Mouse (Mus musculus) small intestine, adult 2 months (tissue): ENCODE measurements around the gene Toe1. TPM values are rescaled to one million over a fixed set of nuclear protein-coding genes. Genes with fewer than 3 reads are reported as not detected.
A peak's percentile ranks its signal among the peaks of the same experiment; 100 is the strongest.

Experiments
- H3K27ac ChIP-seq: fragments of 200-500 bp; 2 replicates; pipeline ENCODE4 v1.5.1; 2012; ENCODE audit warnings: low read depth, low read length, control low read depth, inconsistent platforms; ENCODE audit not compliant: insufficient read depth
- H3K27me3 ChIP-seq: fragments of 200-500 bp; 2 replicates; pipeline ENCODE4 v1.6.1; 2012; ENCODE audit warnings: mild to moderate bottlenecking, moderate library complexity, low read length, inconsistent platforms; ENCODE audit not compliant: control insufficient read depth, insufficient read depth
- H3K36me3 ChIP-seq: fragments of 200-500 bp; 2 replicates; pipeline ENCODE4 v1.6.1; 2012; ENCODE audit warnings: mild to moderate bottlenecking, low read length, control low read depth, inconsistent platforms; ENCODE audit not compliant: control insufficient read depth, insufficient read depth
- H3K4me1 ChIP-seq: fragments of 200-500 bp; 2 replicates; pipeline ENCODE4 v1.6.1; 2012; ENCODE audit warnings: low read length, inconsistent platforms, mixed read lengths; ENCODE audit not compliant: control insufficient read depth, insufficient read depth, insufficient read length
- H3K4me3 ChIP-seq: fragments of 200-500 bp; 2 replicates; pipeline ENCODE4 v1.5.1; 2012; ENCODE audit warnings: low read depth, mild to moderate bottlenecking, control low read depth, inconsistent platforms, low read length, moderate library complexity
- CTCF ChIP-seq: fragments of 200-500 bp; IDR thresholded peaks from 2 replicates; pipeline ENCODE4 v1.5.1; 2012; ENCODE audit warnings: low read depth, mild to moderate bottlenecking, control low read depth, inconsistent platforms, low read length, moderate library complexity, mixed read lengths; ENCODE audit not compliant: insufficient replicate concordance, insufficient read length; ENCODE audit errors: extremely low read depth
- POLR2A ChIP-seq: fragments of 200-500 bp; IDR thresholded peaks from 2 replicates; pipeline ENCODE4 v1.6.1; 2012; ENCODE audit warnings: low read depth, mild to moderate bottlenecking, control low read depth, inconsistent platforms, low read length, moderate library complexity
- WGBS: fragments of 180-500 bp; shearing (Covaris S2); methylation state at CpG from one replicate; pipeline ENCODE4 v1.1.7; 2018; 5-methylcytosine and 5-hydroxymethylcytosine counted together
- polyA plus RNA-seq: library from polyadenylated mRNA; depleted of rRNA; stranded (reverse); fragments of >200 nt; gene quantifications from 2 replicates; pipeline ENCODE4 v1.2.3, GENCODE M21; 2012

Gene Toe1
- polyA plus RNA-seq, 1 experiment, result 11.6 TPM

- H3K36me3 ChIP-seq, result peaks cover 16% of the 10 kb centered on the region
- 90% methylated on average over 8 of the region's 8 CpGs for WGBS
- H3K27ac ChIP-seq, result no peak overlapping the region
- H3K27me3 ChIP-seq, result no peaks in the 10 kb centered on the region
- no peak overlapping the region for H3K4me3 ChIP-seq
- H3K4me1 ChIP-seq, result peaks cover 8% of the 10 kb centered on the region; the same call in 1 of the 2 replicates
- TF ChIP-seq CTCF (no peak), POLR2A (no peak)
Measured at GRCm38 (mm10) chr4:116792453-116792852, 15.0 kb downstream of the Toe1 start.

- TF ChIP-seq CTCF (no peak), POLR2A (no peak)
- Histone ChIP-seq H3K27me3 (no peaks in the 10 kb centered on the region), H3K27ac (no peak overlapping the region), H3K4me1 (no peaks in the 10 kb centered on the region), H3K4me3 (no peak overlapping the region), H3K36me3 (peaks cover 14% of the 10 kb centered on the region)
- WGBS, result 18% methylated on average over 3 of the region's 3 CpGs
Measured at GRCm38 (mm10) chr4:116788956-116789355, 18.5 kb downstream of the Toe1 start.

- H3K36me3 ChIP-seq, result peaks cover 8% of the 10 kb centered on the region
- WGBS, result 50% methylated on average over 7 of the region's 7 CpGs
- no peak for TF ChIP-seq POLR2A
- no peak for TF ChIP-seq CTCF
- H3K27me3 ChIP-seq, result no peaks in the 10 kb centered on the region
- no peaks in the 10 kb centered on the region for H3K4me1 ChIP-seq
- no peak overlapping the region for H3K4me3 ChIP-seq
- H3K27ac ChIP-seq, result no peak overlapping the region
Measured at GRCm38 (mm10) chr4:116787985-116788760, 19.3 kb downstream of the Toe1 start.

- H3K36me3 ChIP-seq, result 0 out of 2 replicates have a peak, but pooled peaks cover 3% of the 10 kb centered on the region
- no peak overlapping the region for H3K4me3 ChIP-seq
- no peaks in the 10 kb centered on the region for H3K27me3 ChIP-seq
- no peak overlapping the region for H3K27ac ChIP-seq
- no peaks in the 10 kb centered on the region for H3K4me1 ChIP-seq
- WGBS, result 95% methylated on average over 1 of the region's 1 CpGs
- no peak for TF ChIP-seq POLR2A
- peak; percentile 45; the same call in 1 of the 2 replicates for TF ChIP-seq CTCF
Measured at GRCm38 (mm10) chr4:116786587-116786986, 20.9 kb downstream of the Toe1 start.

- no peak for TF ChIP-seq POLR2A
- TF ChIP-seq CTCF, result no peak
- H3K27me3 ChIP-seq, result no peaks in the 10 kb centered on the region
- no peaks in the 10 kb centered on the region for H3K4me1 ChIP-seq
- H3K4me3 ChIP-seq, result no peak overlapping the region
- 0 out of 2 replicates have a peak, but pooled peaks cover 1% of the 10 kb centered on the region for H3K36me3 ChIP-seq
- H3K27ac ChIP-seq, result no peak overlapping the region
- WGBS, result 85% methylated on average over 8 of the region's 8 CpGs
Measured at GRCm38 (mm10) chr4:116782171-116782570, 25.3 kb downstream of the Toe1 start.

GRCm38 (mm10) chr4:116781366-116781765 is 26.1 kb downstream of the Toe1 start:
- WGBS, result 69% methylated on average over 2 of the region's 2 CpGs
- Histone ChIP-seq H3K27me3 (no peaks in the 10 kb centered on the region), H3K27ac (no peak overlapping the region), H3K36me3 (0 out of 2 replicates have a peak, but pooled peaks cover 1% of the 10 kb centered on the region), H3K4me3 (no peak overlapping the region), H3K4me1 (no peaks in the 10 kb centered on the region)
- TF ChIP-seq POLR2A, result no peak
- no peak for TF ChIP-seq CTCF

GRCm38 (mm10) chr4:116780541-116780940 is 26.9 kb downstream of the Toe1 start:
- no peaks in the 10 kb centered on the region for H3K4me1 ChIP-seq
- WGBS, result 69% methylated on average over 2 of the region's 2 CpGs
- no peaks in the 10 kb centered on the region for H3K27me3 ChIP-seq
- TF ChIP-seq POLR2A (no peak), CTCF (no peak)
- H3K36me3 ChIP-seq, result 0 out of 2 replicates have a peak, but pooled peaks cover 1% of the 10 kb centered on the region
- no peak overlapping the region for H3K4me3 ChIP-seq
- H3K27ac ChIP-seq, result no peak overlapping the region
